Mouse (Mus musculus) Muller cell, postnatal 12 days (primary cell): ENCODE measurements around the gene Rnf148.

ENCODE experiments used
- DNase-seq: peaks from one replicate; pipeline ENCODE4 v3.0.0-alpha.2; 2015; ENCODE audit errors: inconsistent ontology term

Rnf148 gene

GRCm38 (mm10) chr6:23655036-23655435 lies at the start of gene Rnf148:
Rnf148 (minus strand) TSS chr6:23655136.
- no peak for DNase-seq

- peak; percentile 54 for DNase-seq
Measured at GRCm38 (mm10) chr6:23700879-23701278, 45.9 kb upstream of the Rnf148 start.

GRCm38 (mm10) chr6:23678172-23678571 lies 23.2 kb upstream of the Rnf148 start:
- DNase-seq: no peak

- no peak for DNase-seq
Measured at GRCm38 (mm10) chr6:23650205-23650604, 4.7 kb downstream of the Rnf148 start, which contains the start of gene Rnf133. Rnf133 (minus strand) TSS chr6:23650305.

GRCm38 (mm10) chr6:23648732-23649131 lies 6.2 kb downstream of the Rnf148 start:
- peak; percentile 5 for DNase-seq

- peak; percentile 79 for DNase-seq
Measured at GRCm38 (mm10) chr6:23647627-23648247, 7.2 kb downstream of the Rnf148 start.

GRCm38 (mm10) chr6:23637081-23637480 lies 17.9 kb downstream of the Rnf148 start:
- peak; percentile 86 for DNase-seq

- no peak for DNase-seq
Measured at GRCm38 (mm10) chr6:23635208-23635607, 19.7 kb downstream of the Rnf148 start.

GRCm38 (mm10) chr6:23634016-23634415 lies 20.9 kb downstream of the Rnf148 start:
- DNase-seq: no peak

- DNase-seq: no peak
Measured at GRCm38 (mm10) chr6:23630465-23630864, 24.5 kb downstream of the Rnf148 start.
